Comparison of ENCODE assay signal across 12 mouse cellular contexts in the genomic region with DNA sequence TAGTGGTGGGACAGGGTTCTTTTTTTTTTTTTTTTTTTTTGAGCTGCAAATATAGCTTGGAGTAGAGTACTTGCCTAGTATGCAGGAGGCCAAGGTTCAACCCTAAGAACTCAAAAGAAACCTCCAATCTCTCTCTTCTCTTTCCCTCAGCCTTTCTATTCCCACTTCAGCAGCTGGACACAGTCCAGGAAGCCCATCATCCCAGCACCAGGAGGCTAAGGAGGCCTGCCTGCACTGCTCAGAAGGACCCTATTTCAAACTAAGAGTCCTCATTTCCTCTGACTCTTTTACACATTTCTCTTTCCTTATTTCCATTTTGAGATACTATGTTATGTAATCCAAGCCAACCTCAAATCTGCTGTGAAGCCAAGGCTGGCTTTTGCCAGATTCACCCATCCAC.
A peak's percentile ranks its signal among the peaks of the same experiment; 100 is the strongest.
DNase-seq lines count a peak whose midpoint lies in the region; ATAC-seq lines count a peak whose summit lies in the region.
"Had no signal": no experiment of that assay in that cellular context is flagged by ENCODE, and none has a peak within 500 bp of the region (broad histone marks: within the 10 kb centered on the region; RNA-seq: fewer than 3 reads in every experiment).

No protein-coding gene starts in this region.

- DNase-seq in heart, adult 11 months, result peak; percentile 76
- DNase-seq in heart, postnatal 25 days (ENCODE audit: low spot score), result no peak
- no peak for DNase-seq in limb, embryonic 10.5 days (ENCODE audit: low spot score)
- peak; percentile 19 for DNase-seq in adipocyte (ENCODE audit: low spot score)
- no peak for DNase-seq in layer of hippocampus, postnatal 36 days
- no peak for DNase-seq in cerebellum, adult 8-10 months
- DNase-seq: gastrocnemius, postnatal 10 days; thymus, postnatal 36 days had no signal

- ATAC-seq in limb, embryonic 13.5 days (ENCODE audit: low FRiP score, low read depth), result peak; percentile 67; the same call in 1 of the 2 replicates
- ATAC-seq in intestine, embryonic 16.5 days, result peak; percentile 48; the same call in 1 of the 2 replicates
- ATAC-seq: midbrain, embryonic 13.5 days had no signal

- no peak overlapping the region for H3K27ac ChIP-seq in limb, embryonic 13.5 days
- H3K27ac ChIP-seq in limb, embryonic 10.5 days, result no peak overlapping the region
- H3K27ac ChIP-seq in intestine, embryonic 16.5 days (ENCODE audit: low read length), result no peak overlapping the region
- H3K27ac ChIP-seq: embryonic facial prominence, embryonic 13.5 days; midbrain, embryonic 13.5 days had no signal

- no peak overlapping the region for H3K9ac ChIP-seq in limb, embryonic 13.5 days
- H3K9ac ChIP-seq in intestine, embryonic 16.5 days (ENCODE audit: low read depth, low read length), result no peak overlapping the region
- H3K9ac ChIP-seq: embryonic facial prominence, embryonic 13.5 days; midbrain, embryonic 13.5 days had no signal

- H3K4me1 ChIP-seq in limb, embryonic 13.5 days, result peaks cover 21% of the 10 kb centered on the region
- H3K4me1 ChIP-seq in limb, embryonic 10.5 days, result peaks cover 19% of the 10 kb centered on the region
- peaks cover 8% of the 10 kb centered on the region; the same call in 1 of the 2 replicates for H3K4me1 ChIP-seq in intestine, embryonic 16.5 days (ENCODE audit: control insufficient read depth, insufficient read depth, low read length)

- H3K4me3 ChIP-seq in limb, embryonic 13.5 days, result no peak overlapping the region
- H3K4me3 ChIP-seq in limb, embryonic 10.5 days, result no peak overlapping the region
- H3K4me3 ChIP-seq in intestine, embryonic 16.5 days (ENCODE audit: low read length), result no peak overlapping the region
- H3K4me3 ChIP-seq: embryonic facial prominence, embryonic 13.5 days; midbrain, embryonic 13.5 days had no signal

- H3K4me2 ChIP-seq in limb, embryonic 13.5 days (replicated peaks), result no peak overlapping the region
- H3K4me2 ChIP-seq in intestine, embryonic 16.5 days (ENCODE audit: low read depth, low read length), result no peak overlapping the region
- H3K4me2 ChIP-seq: embryonic facial prominence, embryonic 13.5 days; midbrain, embryonic 13.5 days had no signal

- no peaks in the 10 kb centered on the region for H3K9me3 ChIP-seq in limb, embryonic 13.5 days
- no peaks in the 10 kb centered on the region for H3K9me3 ChIP-seq in limb, embryonic 10.5 days (replicated peaks)
- H3K9me3 ChIP-seq in intestine, embryonic 16.5 days (ENCODE audit: control insufficient read depth, low read length), result no peaks in the 10 kb centered on the region
- H3K9me3 ChIP-seq: embryonic facial prominence, embryonic 13.5 days; midbrain, embryonic 13.5 days had no signal

- H3K27me3 ChIP-seq in limb, embryonic 13.5 days, result no peaks in the 10 kb centered on the region
- no peaks in the 10 kb centered on the region for H3K27me3 ChIP-seq in limb, embryonic 10.5 days (ENCODE audit: low read depth, poor library complexity, severe bottlenecking)
- H3K27me3 ChIP-seq in intestine, embryonic 16.5 days (replicated peaks; ENCODE audit: control insufficient read depth, insufficient read depth, low read length), result no peaks in the 10 kb centered on the region
- H3K27me3 ChIP-seq: embryonic facial prominence, embryonic 13.5 days; midbrain, embryonic 13.5 days had no signal

- H3K36me3 ChIP-seq in limb, embryonic 13.5 days, result peaks cover 7% of the 10 kb centered on the region; the same call in 1 of the 2 replicates
- H3K36me3 ChIP-seq in limb, embryonic 10.5 days, result peaks cover 4% of the 10 kb centered on the region; the same call in 1 of the 2 replicates
- no peaks in the 10 kb centered on the region for H3K36me3 ChIP-seq in intestine, embryonic 16.5 days (ENCODE audit: control insufficient read depth, insufficient read depth, low read length)

- intact Hi-C loops in heart, postnatal 25 days (cut with DNase I), result no loop called here

Comparison
In these comparisons a context has a peak if more than half of its experiments do, and no peak if none do; other contexts are left out.
1. DNase-seq: peak in heart, adult 11 months (single experiment) and adipocyte (single experiment); none in heart, postnatal 25 days (single experiment), limb, embryonic 10.5 days (single experiment), layer of hippocampus, postnatal 36 days (0 of 2) and cerebellum, adult 8-10 months (single experiment).